Mouse (Mus musculus) neural tube, embryonic 13.5 days (tissue): Measurements from ENCODE around the gene Irf2bpl. TPM values are rescaled to one million over a fixed set of nuclear protein-coding genes. Genes with fewer than 3 reads are reported as not detected.

Experiments used
- ATAC-seq: fragments of 200-750 bp; cut with Nextera tagmentation; 2 replicates; pipeline ENCODE4 v1.8.0; 2017; ENCODE audit warnings: low read depth, mild to moderate bottlenecking, moderate TSS enrichment, moderate library complexity
- H3K27ac ChIP-seq: fragments of 300-500 bp; sonication (generic); replicated peaks from 2 replicates; pipeline ENCODE4 v1.5.1; 2015; ENCODE audit warnings: moderate library complexity, mild to moderate bottlenecking, inconsistent platforms
- H3K27me3 ChIP-seq: fragments of 300-500 bp; sonication (generic); 2 replicates; pipeline ENCODE4 v1.6.1; 2015; ENCODE audit warnings: mild to moderate bottlenecking, inconsistent platforms
- H3K36me3 ChIP-seq: fragments of 300-500 bp; sonication (generic); 2 replicates; pipeline ENCODE4 v1.6.1; 2015; ENCODE audit warnings: mild to moderate bottlenecking, inconsistent platforms
- H3K4me1 ChIP-seq: fragments of 300-500 bp; sonication (generic); replicated peaks from 2 replicates; pipeline ENCODE4 v1.6.1; 2015; ENCODE audit warnings: inconsistent platforms
- H3K4me2 ChIP-seq: fragments of 300-500 bp; sonication (generic); 2 replicates; pipeline ENCODE4 v1.6.1; 2015; ENCODE audit warnings: inconsistent platforms, mild to moderate bottlenecking, moderate library complexity
- H3K4me3 ChIP-seq: fragments of 300-500 bp; sonication (generic); 2 replicates; pipeline ENCODE4 v1.5.1; 2015; ENCODE audit warnings: mild to moderate bottlenecking, inconsistent platforms
- H3K9ac ChIP-seq: fragments of 300-500 bp; sonication (generic); 2 replicates; pipeline ENCODE4 v1.6.1; 2015; ENCODE audit warnings: moderate library complexity, mild to moderate bottlenecking, inconsistent platforms
- H3K9me3 ChIP-seq: fragments of 300-500 bp; sonication (generic); 2 replicates; pipeline ENCODE4 v1.6.1; 2016; ENCODE audit warnings: inconsistent platforms
- WGBS: fragments of 180-500 bp; shearing (Covaris S2); methylation state at CpG from one replicate; pipeline ENCODE4 v1.1.7; 2015; 5-methylcytosine and 5-hydroxymethylcytosine counted together
- polyA plus RNA-seq: library from polyadenylated mRNA; unstranded; fragments of >200 nt; fragmentation: Nextera tagmentation; extraction: Ambion mirVana; gene quantifications from 2 replicates; pipeline ENCODE4 v1.2.1, GENCODE M21; 2015

Irf2bpl gene
- polyA plus RNA-seq, 1 experiment from 2014 or later: 59.9 TPM

DNA sequence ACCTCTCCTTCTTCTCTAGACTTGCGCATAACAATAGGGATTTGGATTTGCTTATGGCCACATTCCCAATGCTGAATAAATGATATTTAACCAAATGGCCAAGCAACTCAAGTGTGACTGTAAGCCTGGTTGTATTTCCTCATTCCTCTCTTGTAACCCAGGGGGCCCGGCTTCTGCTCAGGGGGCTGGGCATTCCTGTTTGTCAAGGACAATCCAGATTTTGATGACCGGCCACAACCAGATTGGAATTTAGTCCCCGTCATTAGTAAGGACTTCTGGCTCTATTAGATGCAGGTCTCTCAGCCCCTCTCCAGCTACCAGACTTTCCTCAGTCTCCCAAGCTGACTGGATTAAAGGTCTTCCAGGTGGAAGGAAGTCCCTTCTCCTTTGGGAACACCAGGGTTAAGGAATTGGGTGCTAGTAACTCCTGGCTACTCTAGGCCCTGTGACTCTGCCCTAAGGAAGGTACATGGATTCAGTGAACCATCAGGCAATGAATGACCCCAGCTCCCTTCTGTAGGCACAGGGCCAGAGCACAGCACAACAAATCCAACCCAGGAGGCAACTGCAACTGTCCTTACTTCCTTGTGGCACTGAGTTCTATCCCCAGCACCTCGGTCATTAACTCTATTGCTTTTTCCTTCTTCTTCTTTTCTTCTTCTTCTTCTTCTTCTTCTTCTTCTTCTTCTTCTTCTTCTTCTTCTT, 20.1 kb downstream of the Irf2bpl start:
- Histone ChIP-seq H3K4me3 (no peak overlapping the region), H3K36me3 (no peaks in the 10 kb centered on the region), H3K27ac (no peak overlapping the region), H3K4me2 (no peak overlapping the region), H3K4me1 (peaks cover 13% of the 10 kb centered on the region), H3K27me3 (no peaks in the 10 kb centered on the region), H3K9me3 (no peaks in the 10 kb centered on the region), H3K9ac (no peak overlapping the region)
- ATAC-seq: no peak
- WGBS: 88% methylated on average over 5 of the region's 5 CpGs

DNA sequence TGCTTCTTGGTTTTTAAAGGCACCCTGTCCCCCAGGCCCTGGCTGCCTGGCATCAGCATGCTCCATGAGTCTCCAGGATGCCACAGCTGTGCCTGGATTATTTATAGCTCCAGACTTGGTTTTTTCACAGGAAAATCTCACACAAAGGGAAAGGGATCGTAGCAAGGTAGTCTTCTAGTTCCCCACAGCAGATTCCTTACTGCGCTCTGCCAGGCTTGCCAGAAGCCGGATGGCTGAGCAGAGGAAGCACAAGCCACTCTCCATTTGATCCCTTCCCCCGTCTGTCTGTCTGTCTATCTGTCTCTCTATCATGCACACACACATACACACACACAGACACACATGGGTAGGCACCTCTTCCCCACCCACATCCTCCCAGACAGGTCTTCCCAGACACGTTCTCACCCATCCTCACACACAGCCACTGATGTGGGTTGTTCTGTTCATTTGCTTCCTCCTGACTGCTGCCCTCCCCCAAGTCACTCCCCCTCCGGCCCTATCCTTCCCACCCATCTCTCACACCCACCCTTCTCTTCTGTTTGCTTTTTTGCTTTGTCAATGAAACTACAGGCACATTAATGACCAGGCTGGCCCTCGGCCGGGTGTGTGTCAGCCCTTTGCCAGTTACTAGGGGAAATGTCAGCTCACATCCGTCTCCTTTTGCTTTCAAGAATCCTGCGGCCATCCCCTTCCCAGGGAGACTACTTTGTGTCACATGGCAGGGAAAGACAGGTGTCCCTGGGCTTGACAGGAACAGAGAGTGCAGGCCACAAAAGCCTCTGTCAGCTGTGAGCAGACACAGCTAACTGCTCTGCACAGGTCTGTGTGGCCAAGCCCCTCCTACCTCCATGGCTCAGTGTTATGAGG, 24.4 kb downstream of the Irf2bpl start:
- no peak for ATAC-seq

DNA sequence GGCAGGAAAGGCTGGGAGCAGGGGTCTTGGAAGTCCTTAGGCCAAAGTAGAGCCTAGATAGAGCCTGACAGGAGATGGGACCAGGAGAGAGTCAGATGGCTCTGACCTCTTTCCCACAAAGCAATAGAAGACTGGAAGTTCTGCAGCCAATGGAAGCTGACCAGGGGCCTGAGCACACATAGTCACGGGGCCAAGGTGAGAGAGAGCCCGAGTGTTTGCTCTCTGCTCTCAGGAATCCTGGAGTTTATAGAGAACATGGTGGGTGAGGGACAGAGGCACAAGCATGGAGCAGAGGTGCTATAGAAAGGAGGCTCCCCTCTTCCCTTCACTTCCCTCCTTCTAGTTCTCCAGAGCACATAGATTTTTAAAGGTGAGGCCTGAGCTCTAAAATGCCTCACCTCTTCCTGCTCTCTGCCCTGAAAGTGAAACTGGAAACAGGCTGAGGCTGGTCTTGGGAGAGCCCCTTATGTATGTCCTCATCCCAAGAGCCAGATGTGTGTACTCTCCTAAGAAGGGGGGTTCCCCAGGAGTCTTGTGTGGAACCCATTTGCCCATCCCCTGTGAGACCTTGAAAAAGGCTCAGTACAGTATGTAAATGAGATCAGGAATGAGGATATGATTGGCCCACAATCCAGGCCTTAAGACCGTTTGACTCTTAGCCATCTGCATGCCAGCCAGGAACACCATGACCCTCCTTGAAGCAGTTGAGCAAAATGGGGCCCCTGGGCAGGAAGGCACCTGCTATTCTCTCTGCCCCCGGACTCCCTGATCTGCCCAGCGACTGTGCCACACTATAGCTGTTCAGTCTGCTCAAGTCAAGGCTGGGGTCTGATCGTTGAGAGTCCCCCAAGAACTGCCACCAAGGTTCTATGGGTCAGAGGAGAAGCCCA, 25.4 kb downstream of the Irf2bpl start:
- Histone ChIP-seq H3K27ac (peak overlapping the region; percentile 75), H3K9ac (0 out of 2 replicates have a peak overlapping the region, but pooled peaks have one; percentile 22), H3K36me3 (no peaks in the 10 kb centered on the region), H3K9me3 (no peaks in the 10 kb centered on the region), H3K4me2 (no peak overlapping the region), H3K4me1 (peaks cover 34% of the 10 kb centered on the region), H3K27me3 (no peaks in the 10 kb centered on the region), H3K4me3 (no peak overlapping the region)
- no peak; the same call in 1 of the 2 replicates for ATAC-seq
- WGBS: 62% methylated on average over 6 of the region's 6 CpGs

More for the DNA sequence above, 24.4 kb downstream of the Irf2bpl start:
- 40% methylated on average over 10 of the region's 10 CpGs for WGBS
- Histone ChIP-seq H3K4me3 (no peak overlapping the region), H3K4me2 (no peak overlapping the region), H3K9me3 (no peaks in the 10 kb centered on the region), H3K27ac (peak overlapping the region; percentile 75), H3K9ac (peak overlapping the region; percentile 22), H3K27me3 (no peaks in the 10 kb centered on the region), H3K36me3 (no peaks in the 10 kb centered on the region), H3K4me1 (peaks cover 31% of the 10 kb centered on the region)

DNA sequence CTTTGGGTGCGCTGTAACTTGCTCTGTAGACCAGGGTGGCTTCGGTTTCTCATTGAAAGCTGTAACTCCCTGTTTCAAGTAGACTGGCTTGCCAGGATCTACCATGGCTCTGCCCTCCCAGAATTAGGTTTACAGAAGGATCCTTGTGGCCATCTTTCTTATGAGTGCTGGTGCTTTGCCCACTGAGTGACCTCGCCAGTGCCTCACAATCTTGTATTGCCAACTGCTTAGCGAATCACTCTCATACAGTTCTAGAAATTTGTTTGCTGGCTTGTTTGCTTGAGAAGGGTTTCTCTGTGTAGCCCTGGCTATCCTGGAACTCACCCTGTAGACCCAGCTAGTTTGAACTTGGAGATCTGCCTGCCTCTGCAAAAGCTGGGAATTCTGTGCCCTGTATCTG, 26.1 kb downstream of the Irf2bpl start:
- 95% methylated on average over 4 of the region's 4 CpGs for WGBS
- no peak for ATAC-seq

DNA sequence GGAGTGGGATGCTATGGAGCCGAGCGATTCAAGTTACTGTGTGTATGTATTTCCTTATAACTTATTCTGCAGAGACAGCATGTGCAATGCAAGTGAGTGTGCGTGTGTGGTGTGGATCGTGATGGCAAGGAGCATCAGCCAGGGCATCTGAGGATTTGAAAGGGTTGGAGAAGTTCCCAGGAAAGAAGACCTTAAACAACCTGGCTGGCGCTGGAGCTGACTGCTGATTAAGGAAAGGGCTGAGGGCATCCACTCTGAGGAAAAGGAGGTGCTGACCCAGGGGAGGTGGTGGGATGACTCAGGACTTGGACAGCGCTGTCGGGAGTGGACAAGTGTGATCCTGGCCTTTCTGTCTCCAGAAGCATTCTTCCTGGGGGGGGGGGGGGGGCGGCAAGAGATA, 27.3 kb downstream of the Irf2bpl start:
- H3K9ac ChIP-seq: no peak overlapping the region
- ATAC-seq: no peak

More for the DNA sequence above, 26.1 kb downstream of the Irf2bpl start:
- H3K36me3 ChIP-seq: no peaks in the 10 kb centered on the region
- peaks cover 34% of the 10 kb centered on the region for H3K4me1 ChIP-seq
- H3K4me3 ChIP-seq: no peak overlapping the region
- no peaks in the 10 kb centered on the region for H3K9me3 ChIP-seq
- no peak overlapping the region for H3K4me2 ChIP-seq
- no peak overlapping the region for H3K9ac ChIP-seq
- no peaks in the 10 kb centered on the region for H3K27me3 ChIP-seq
- H3K27ac ChIP-seq: no peak overlapping the region

DNA sequence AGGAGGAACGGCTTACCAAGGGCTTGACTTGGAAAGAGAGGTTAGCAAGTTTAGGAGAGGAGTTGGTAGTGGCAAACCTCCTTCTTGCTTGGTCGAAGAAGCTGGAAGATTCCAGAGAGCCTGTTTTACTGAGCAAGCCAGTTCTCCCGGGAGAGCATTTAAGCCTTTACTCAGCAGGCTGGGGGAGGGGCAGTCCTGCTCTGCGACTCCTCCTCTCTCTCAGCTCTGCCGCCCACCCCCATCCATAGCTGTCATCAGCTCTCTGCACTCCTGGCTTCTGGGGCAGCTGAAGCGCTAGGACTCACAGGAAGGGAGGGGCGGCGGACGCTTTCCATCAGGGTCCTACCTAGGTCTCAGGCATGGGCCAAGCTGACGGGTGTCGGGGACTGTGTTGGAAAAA, 28.9 kb downstream of the Irf2bpl start:
- H3K4me3 ChIP-seq: no peak overlapping the region
- H3K4me2 ChIP-seq: peak overlapping the region; percentile 41
- peak; percentile 84 for ATAC-seq
- H3K36me3 ChIP-seq: no peaks in the 10 kb centered on the region
- peak overlapping the region; percentile 77 for H3K27ac ChIP-seq
- peak overlapping the region; percentile 41; the same call in 1 of the 2 replicates for H3K9ac ChIP-seq
- H3K4me1 ChIP-seq: peaks cover 42% of the 10 kb centered on the region
- H3K27me3 ChIP-seq: no peaks in the 10 kb centered on the region
- WGBS: 10% methylated on average over 11 of the region's 11 CpGs
- H3K9me3 ChIP-seq: no peaks in the 10 kb centered on the region

More for the DNA sequence above, 27.3 kb downstream of the Irf2bpl start:
- no peaks in the 10 kb centered on the region for H3K36me3 ChIP-seq
- WGBS: 88% methylated on average over 8 of the region's 8 CpGs
- peaks cover 34% of the 10 kb centered on the region for H3K4me1 ChIP-seq
- H3K4me2 ChIP-seq: no peak overlapping the region
- no peaks in the 10 kb centered on the region for H3K9me3 ChIP-seq
- H3K27me3 ChIP-seq: no peaks in the 10 kb centered on the region
- H3K4me3 ChIP-seq: no peak overlapping the region
- no peak overlapping the region for H3K27ac ChIP-seq

DNA sequence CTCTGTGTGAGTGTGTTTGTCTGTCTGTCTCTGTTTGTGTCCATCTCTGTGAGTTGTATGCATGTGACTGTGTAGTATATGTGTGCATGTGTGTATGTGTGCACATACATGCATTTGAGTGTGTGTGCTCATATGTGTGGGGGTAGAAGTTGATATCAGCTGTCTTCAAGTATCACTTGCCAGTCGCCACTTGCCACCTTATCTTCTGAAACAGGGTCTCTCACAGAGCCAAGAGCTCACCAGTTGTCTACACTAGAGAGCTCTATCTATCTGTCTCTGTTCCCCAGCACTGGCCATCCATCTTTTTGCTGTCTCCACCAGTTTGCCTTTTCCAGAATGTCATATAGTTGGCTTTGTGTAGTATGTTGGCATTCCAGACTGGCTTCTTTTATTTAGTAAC, 31.1 kb downstream of the Irf2bpl start:
- no peaks in the 10 kb centered on the region for H3K36me3 ChIP-seq
- no peak for ATAC-seq
- H3K27ac ChIP-seq: no peak overlapping the region
- WGBS: 91% methylated on average over 1 of the region's 1 CpGs
- no peak overlapping the region for H3K4me2 ChIP-seq
- H3K9me3 ChIP-seq: no peaks in the 10 kb centered on the region
- peaks cover 37% of the 10 kb centered on the region for H3K4me1 ChIP-seq
- H3K4me3 ChIP-seq: no peak overlapping the region
- H3K9ac ChIP-seq: no peak overlapping the region
- no peaks in the 10 kb centered on the region for H3K27me3 ChIP-seq

DNA sequence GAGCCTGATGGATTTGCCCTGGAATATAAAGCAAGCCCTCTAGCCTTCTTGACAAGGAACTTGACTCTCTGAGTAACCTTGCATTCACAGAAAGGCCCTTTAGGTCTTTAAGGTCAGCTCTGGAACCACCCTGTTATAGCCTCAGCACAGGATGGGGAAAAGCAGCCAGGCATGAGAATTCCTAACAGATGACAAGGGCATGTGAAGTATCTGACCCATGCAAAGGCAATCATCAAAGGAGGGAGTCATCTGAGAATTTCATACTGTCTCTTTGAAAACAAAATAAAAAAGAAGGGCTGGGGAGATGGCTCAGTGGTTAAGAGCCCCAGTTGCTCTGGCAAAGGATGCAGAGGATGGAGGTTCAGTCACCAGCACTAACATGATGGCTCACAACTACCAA, 33.3 kb downstream of the Irf2bpl start:
- H3K4me1 ChIP-seq: peaks cover 37% of the 10 kb centered on the region
- H3K27ac ChIP-seq: peak overlapping the region; percentile 75; the same call in 1 of the 2 replicates
- H3K36me3 ChIP-seq: no peaks in the 10 kb centered on the region
- no peak for ATAC-seq
- H3K4me2 ChIP-seq: no peak overlapping the region
- no peak overlapping the region for H3K4me3 ChIP-seq
- H3K9me3 ChIP-seq: no peaks in the 10 kb centered on the region
- no peak overlapping the region for H3K9ac ChIP-seq
- H3K27me3 ChIP-seq: no peaks in the 10 kb centered on the region

DNA sequence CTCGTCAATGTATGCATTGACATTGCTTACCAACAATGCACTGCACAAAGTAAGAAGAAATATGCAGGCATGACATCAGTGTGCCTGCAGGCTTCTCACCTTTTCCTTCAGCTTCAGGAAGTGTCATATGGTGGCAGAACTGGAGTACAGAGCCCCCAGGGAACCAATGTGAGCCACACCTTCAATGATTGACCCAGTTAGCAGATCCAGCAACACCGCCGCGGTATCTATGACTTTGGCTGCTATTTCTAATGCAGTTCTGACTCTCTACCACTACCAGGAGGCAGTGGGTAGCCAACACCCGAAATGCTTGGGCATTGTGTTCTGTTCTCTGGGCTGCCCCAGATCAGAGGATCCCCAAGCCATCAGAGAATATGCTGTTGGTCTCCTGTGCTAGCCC, 33.9 kb downstream of the Irf2bpl start:
- H3K27ac ChIP-seq: peak overlapping the region; percentile 75
- peaks cover 31% of the 10 kb centered on the region for H3K4me1 ChIP-seq
- whole genome bisulfite sequencing: 82% methylated on average over 5 of the region's 5 CpGs
- H3K4me2 ChIP-seq: no peak overlapping the region; the same call in 1 of the 2 replicates
- H3K9me3 ChIP-seq: no peaks in the 10 kb centered on the region
- H3K27me3 ChIP-seq: no peaks in the 10 kb centered on the region
- no peak overlapping the region for H3K9ac ChIP-seq
- H3K4me3 ChIP-seq: no peak overlapping the region
- no peak for ATAC-seq
- no peaks in the 10 kb centered on the region for H3K36me3 ChIP-seq

DNA sequence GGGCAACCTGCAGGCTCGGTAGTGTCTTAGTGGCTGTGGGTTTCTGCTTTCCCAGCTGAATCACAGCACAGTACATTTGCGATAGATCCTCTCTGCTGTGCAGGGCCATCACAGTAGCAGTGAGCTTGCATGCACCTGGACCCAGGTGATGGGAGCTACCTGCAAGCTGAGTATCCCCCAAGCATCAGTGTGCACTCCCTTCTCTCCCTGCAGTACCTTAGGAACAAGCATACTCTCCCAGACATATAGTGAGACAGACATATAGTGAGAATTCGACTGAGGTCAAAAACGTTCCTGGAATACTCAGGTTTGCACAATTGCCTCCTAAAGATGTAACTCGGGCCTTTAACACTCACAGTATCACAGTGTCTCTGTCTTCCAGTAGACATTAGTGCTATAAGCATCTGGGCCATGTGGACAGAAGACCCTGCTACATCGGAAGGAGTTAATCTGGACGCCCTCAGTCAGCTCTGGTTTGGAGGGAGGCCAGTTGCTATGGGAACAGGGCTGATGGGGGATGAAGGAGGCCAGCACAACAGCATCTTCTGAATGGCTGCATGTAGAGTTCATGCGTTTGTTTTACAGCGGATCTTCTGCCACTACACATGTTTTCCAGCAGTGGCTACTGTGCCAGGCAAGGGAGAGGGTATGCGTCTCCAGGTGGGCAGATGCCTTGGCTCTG, 34.5 kb downstream of the Irf2bpl start:
- peak; percentile 82; the same call in 1 of the 2 replicates for ATAC-seq
- peaks cover 24% of the 10 kb centered on the region for H3K4me1 ChIP-seq
- no peaks in the 10 kb centered on the region for H3K36me3 ChIP-seq
- H3K27ac ChIP-seq: peak overlapping the region; percentile 75
- H3K27me3 ChIP-seq: no peaks in the 10 kb centered on the region
- peak overlapping the region; percentile 10; the same call in 1 of the 2 replicates for H3K9ac ChIP-seq
- 54% methylated on average over 10 of the region's 10 CpGs for WGBS
- H3K9me3 ChIP-seq: no peaks in the 10 kb centered on the region
- peak overlapping the region; percentile 31; the same call in 1 of the 2 replicates for H3K4me2 ChIP-seq
- H3K4me3 ChIP-seq: no peak overlapping the region

DNA sequence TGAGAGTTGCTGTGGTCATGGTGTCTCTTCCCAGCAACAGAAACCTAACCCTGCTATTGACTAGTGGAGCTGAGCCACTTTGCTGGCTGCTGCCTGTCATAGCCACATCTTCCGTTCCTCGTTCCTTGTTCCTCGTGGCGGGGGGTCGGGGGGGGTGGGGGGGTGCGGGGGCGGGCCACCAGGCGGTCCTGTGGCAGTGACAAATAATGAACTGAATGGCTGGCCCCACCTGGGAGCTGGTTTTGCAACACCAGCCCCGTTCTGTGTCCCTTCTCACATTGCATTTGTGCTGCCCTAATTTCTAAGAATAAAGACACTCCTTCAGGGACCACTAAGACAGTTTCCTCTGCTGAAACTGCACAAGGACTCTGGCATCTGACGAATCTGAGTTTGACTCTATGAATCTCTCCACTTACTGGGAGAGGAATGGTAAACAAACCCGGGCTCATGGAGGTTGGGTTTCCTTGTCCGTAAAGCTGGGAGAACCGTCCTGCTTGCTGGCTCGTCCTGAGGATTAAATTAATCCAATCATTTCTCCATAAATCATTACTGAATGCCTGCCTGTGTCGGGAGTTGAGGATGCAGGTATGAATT, 41.6 kb downstream of the Irf2bpl start:
- no peaks in the 10 kb centered on the region for H3K36me3 ChIP-seq
- no peaks in the 10 kb centered on the region for H3K27me3 ChIP-seq
- peaks cover 12% of the 10 kb centered on the region; the same call in 1 of the 2 replicates for H3K4me1 ChIP-seq
- H3K9ac ChIP-seq: no peak overlapping the region
- H3K4me2 ChIP-seq: no peak overlapping the region
- 30% methylated on average over 15 of the region's 15 CpGs for WGBS
- peak overlapping the region; percentile 42; the same call in 1 of the 2 replicates for H3K27ac ChIP-seq
- no peak overlapping the region for H3K4me3 ChIP-seq
- no peaks in the 10 kb centered on the region for H3K9me3 ChIP-seq
- no peak for ATAC-seq
